Mouse (Mus musculus) ovary, postnatal 14 days (tissue): Measurements from ENCODE around the gene Tceal7.
A peak's percentile ranks its signal among the peaks of the same experiment; 100 is the strongest.
"Not testable (repeated sequence)": the region's sequence is repeated elsewhere in the genome, so short reads cannot be mapped to it uniquely, and the experiment has no call there.

Source experiments
- DNase-seq: peaks from one replicate; pipeline ENCODE4 v3.0.0; 2022; ENCODE audit warnings: low spot score

The Tceal7 gene

DNA sequence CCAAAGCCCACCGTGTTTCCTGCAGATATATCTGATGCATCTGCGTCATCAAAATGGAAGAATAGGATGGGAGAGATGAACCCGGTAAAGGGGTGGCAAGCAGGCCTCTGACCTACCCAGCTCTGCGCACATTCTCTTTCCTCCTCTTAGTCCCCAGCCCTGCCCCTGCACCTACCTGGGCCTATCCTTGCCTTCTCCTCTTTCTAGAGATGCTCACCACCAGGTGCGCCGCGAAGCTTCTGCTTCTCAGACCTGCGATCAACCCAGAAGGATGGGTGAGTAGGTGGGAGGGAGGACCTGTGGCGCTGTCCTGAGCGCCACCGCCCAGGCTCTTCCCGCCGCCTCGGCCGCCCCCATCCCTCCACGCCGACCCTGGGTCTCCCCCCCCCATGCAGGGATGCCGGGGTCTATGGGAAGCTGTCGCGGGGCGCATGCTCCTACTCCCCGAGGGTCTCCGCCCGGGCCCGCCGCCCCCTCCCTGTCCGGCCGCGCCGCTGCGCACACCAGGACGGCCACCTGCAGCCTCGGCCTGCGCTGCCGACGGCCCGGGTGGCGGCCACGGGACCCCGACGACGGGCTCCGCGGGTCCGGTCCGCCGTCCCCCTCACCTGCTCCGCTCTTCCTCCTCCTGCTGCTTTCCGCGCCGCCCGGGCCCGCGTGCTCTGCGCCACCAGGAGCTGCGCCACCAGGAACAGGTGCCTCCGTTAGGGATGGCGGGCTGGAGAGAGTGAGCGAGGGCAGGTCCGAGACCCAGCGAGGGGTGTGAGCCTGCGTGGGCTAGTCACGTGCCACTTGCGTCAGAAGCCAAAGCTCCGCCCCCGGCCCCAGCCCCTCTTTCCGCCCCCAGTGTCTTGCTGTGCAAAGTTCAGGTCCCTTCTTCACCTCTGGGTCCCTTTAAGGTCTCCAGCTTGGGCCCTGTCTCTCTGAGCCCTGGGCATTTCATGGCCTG is at the start of gene Tceal7, which contains the start of gene Bex1:
TSS of gene Tceal7 (plus strand) at position 51 of the 949 bp plus-strand sequence.
TSS of gene Bex1 (minus strand) at position 785 of the 949 bp plus-strand sequence.
- not testable (repeated sequence) for DNase-seq

DNA sequence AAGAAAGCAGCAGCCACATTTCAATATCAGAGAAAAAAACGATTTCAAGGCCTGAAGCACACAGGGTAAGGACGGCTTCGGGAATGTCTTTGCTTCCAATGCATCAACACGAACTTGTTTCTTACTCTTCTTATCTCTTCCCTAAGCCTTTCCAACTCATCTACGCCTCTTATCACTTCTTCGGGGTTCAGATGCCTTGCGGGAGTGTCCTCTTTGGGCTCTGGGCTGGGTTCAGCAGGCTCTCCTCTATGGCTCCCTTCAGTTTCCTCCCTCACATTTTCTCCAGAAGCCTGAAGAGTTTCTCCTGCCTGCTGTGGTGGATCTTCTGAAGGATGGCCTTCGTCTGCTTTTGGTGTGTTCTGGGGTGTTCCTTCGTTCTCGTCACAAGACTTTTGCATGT is 44.0 kb upstream of the Tceal7 start:
- DNase-seq = no peak

DNA sequence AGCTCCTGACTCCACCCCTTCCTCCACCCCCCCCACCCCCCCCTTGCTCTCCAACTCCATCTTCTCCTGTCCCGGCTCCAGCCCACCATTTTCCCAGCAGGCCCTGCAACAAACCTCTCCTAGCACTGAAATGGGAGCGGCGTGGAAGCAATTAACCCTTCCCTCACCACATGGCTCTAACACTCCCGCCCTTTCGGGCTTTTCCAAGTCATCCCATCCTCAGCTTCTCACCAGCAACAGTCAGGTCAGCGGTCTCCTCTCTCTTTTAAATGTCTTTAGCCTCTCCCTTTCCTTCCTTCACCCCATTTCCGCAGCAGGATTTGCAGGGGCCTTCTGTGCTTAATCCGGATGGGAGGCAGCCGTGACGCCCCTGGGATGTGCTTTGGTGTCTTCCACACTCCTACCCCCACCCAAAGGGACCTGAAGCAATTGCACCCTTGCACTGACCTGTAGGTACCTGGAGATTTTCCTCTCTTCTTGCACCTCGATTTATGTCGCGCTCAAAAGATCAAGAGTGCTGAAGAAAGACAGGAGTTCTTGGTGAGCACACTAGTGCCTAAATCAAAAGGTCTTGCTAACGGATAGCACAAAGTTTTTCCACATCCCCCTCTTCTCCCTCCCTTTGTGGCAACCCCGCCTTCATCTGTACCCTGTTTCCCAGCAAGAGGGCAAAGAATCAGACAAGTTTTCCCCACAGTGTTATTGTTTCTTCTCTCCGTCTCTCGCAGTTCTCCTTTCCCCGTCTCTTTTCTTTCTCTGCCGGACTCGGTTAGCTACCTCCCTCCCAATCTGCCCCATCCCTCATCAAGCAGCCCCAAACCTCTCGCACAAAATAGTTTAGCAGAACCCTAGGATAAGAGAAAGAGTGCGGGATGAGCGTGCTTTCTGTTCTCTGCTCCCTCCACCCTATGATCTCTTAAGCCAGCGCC is 43.1 kb upstream of the Tceal7 start:
- DNase-seq = peak; percentile 32

DNA sequence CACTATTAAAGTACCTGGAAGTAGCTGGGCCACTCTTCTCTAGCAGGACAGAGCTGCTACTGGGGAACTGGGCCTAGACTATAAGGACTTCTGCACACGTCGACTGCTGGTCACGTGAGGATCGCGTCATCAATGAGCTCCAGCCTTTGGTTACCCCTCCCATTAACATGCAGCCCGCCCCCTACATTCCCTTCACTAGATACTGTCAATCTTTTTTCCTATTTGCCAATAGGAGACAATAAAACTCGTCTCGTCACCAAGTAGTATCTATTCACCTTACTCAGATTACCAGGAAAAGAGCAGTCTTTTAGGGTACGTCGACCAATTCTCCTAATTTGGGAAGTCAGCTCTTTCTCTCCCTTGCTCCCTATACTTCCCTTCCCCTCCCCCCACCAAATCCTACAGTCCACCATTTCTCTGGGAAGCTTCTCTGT is 42.4 kb upstream of the Tceal7 start, which contains the start of gene Tceal8:
TSS of gene Tceal8 (minus strand) at position 225 of the 434 bp plus-strand sequence.
- peak; percentile 32 for DNase-seq

DNA sequence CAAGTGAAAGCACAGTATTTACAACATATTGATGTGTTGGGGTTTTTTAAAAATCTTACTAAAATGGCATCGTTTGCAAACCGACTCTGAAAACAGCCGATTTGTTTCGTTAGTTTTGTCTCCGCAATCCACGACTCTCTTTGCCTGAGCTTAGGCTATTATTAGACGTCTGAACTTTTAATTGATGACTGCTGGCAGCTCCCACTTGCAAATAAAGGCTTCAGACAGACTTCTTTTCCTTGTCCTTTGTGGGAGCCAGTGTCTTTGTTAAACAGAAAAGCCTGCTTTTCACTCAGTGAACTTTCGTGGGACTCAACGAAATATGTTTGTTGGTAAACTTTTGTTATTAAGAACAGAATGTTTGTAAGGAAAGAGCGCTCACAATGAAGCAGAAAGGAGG is 41.8 kb upstream of the Tceal7 start:
- no peak for DNase-seq

DNA sequence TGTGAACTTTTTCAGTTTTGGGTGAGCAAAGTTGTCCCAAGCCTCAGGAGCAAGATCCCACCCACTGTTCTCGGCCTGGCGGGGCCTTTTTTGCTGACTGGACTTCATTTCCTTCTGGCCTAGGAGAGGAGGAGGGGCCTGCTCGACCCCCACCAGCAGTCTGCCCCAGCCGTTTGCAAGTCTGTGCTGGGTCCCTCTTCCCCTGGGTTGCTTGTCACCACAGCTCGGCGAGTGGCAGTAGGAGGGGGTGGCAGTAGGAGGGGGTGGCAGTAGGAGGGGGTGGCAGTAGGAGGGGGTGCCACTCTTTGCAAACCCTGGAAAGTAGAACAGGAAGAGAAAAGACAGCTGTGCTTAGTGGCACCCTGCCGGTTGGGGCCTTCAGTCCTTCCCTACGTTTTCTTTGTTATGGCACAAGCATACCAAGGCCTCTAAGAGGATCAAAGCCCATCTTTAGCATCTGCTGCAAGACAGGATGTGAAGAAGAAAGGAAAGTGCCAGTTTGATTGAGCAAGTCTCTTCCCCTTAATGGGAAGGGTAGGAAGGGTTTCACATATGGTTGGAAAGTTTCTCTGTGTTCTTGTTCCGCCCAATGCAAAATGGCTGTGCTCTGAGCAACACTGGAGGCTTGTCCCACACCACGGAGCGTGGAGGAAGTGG is 33.6 kb upstream of the Tceal7 start:
- DNase-seq = no peak

DNA sequence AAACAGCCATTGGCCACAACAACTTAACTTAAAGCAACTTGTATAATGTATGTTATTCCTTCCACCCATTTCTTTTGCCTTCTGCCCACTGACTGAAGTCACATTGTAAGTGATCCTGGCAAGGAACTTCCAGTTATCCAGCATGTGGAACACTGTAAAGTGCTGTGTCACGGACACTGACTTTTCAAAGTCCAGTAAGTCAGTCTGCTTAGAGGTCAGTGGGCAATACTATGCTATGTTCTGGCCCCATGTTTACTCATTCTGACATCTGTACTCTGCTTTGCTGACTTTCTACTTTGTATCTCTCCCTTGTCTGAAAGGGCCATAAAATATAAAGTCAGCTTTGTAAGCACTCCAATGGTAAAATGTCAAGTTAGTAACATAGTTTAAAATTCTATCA is 31.5 kb upstream of the Tceal7 start:
- DNase-seq = no peak

DNA sequence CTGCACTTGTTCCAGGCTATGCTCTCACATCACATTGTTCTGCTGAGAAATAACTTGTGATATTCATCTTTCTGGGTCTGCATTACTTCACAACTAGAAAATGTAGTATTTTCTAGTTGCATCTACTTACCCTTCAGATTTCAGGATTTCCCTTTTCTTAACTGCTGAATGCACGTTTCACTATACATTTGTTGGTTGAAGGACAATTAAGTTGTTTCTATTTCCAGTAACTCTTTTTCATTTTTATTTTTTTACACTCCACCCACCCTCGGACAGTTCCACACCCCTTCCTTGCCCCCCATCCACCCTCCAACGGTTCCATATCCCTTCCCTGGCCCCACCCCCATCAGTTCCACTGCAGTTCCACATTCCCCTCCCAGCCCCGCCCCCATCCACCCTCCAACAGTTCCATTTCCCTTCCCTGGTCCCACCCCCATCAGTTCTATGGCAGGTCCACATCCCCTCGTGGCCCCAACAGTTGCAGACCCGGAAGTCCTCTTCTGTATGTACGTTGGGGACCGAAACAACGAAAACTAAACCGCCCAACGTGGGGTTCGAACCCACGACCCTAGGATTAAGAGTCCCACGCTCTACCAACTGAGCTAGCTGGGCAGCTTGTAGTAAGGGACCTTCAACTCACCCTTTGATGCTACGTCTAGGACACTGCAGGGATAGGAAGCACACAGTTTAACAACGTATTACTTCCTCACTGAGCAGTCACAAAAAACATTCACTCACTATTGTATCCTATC is 19.2 kb upstream of the Tceal7 start:
- no peak for DNase-seq

DNA sequence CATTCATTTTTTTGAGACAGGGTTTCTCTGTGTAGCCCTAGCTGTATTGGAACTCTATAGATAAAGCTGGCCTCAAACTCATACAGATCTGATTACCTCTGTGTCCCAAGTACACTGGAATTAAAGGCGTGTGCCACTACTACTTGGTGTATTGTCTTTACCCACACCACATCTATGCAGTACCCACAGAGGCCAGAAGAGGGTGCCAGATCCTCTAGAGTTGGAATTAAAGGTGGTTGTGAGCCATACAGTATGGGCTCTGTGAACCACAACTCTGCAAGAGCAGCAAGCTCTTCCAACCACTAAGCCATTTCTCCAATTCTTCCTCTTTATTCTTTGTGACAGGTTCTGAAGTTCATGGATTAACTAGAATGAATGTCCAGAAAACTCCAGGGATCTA is 17.7 kb upstream of the Tceal7 start:
- DNase-seq = peak; percentile 11

DNA sequence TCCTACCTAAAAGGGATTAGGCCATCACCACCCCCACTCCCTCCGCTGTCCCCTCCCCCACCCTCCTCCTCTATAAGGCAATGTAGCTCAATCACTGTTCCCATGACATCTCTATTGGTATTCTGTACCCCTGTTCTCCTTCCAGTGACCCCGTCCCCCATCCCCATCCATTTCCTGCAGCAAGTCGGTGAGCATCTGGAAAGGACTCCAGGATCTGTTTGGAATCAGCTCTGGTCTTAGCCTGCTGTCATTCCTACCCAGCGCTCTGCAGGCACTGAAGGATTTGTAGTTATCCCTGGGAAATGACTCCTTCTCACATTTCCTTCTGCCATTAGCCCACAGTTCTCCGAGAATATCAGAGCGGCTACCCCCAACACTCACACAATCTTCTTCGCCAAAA is 11.3 kb upstream of the Tceal7 start:
- no peak for DNase-seq

DNA sequence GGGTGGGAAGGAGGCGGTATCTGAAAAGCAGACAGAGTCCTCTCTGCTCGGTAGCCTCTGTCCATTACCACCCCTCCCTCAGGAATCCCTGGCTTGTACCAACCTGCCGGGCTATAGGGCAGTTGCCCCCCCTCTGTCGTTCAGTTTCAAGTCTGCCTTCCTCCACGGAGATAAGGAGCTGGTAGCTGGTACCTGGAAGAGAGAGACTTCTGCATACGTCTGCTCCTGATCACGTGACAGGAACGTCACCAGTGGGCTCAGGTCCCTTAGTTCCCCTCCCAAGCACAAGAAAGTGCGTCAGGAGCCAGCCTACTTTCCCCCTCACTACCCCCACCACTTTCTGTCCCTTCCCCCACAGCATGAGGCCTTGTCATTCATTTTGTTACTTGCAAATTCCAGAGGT is 10.9 kb upstream of the Tceal7 start, which contains the start of gene Tceal5:
TSS of gene Tceal5 (minus strand) at position 213 of the 403 bp plus-strand sequence.
- no peak for DNase-seq

DNA sequence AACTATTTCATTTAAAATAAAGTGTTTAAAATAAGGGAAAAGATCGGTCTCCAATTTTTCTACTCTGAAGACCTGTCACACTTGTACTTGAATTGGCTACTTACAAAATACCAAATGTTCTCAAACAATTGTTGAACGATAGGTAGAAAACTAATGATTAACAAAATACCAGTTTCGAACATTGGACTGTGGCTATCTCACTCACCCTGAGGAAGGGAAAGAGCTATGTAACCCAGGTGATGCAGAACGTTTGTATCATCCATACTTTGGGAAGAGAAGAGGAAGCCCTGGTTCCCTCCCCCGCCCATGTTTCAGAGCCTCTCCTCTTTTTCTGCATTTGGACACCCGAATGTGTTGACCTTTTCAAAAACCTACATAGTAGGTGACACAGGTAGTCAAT is 10.2 kb upstream of the Tceal7 start:
- no peak for DNase-seq

DNA sequence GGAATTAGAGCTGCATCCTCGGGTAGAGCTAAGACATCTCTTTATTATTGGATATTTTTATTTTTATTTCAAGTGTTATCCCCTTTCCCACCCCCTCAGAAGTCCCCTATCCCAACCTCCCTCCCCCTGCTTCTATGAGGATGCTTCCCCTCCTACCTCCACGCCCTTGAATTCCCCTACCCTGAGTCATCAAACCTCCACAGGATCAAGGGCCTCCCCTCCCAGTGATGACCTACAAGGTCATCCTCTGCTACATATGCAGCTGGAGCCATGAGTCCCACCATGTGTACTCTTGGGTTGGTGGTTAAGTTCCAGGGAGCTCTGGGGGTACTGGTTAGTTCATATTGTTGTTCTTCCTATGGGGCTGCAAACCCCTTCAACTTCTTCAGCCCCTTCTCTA is 1.2 kb upstream of the Tceal7 start:
- DNase-seq = no peak

DNA sequence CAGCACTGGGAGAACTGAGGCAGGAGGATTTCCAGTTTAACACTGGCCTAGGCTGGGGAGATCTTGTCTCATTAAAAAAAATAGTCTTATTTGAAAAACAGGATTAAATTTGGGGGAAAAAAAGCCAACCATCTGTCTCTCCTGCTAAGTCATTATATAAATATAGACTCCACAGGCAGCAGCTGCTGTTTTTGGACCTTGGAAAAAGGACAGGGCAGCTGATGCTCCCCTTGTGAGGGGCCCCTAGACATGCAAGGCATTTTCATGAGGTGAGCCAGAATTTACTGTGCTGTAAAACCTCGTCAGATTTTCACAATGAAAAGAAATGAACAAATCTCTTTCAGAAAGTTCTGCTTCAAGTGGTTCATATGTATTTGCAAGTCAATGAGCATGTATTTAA is 1.7 kb downstream of the Tceal7 start:
- DNase-seq = no peak

DNA sequence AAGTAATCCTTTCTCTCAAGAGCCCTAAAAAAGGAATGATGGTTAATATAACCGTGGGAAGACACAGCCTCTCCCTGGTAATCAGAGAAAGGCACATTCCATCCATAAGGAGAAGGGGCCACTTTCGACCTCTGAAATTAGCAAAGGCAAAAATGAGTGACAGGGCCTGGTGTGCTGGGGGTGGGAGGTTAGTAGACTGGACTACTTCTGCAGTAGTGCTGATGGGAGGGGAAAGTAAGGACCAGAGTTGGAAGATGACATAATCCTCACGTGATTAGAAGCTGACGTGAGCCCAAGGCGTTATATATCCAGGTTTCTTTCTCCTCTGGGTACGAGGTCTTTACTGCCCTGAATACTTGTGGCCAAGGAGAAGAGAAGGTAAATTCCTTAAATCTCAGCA is 9.1 kb downstream of the Tceal7 start:
- DNase-seq = no peak

DNA sequence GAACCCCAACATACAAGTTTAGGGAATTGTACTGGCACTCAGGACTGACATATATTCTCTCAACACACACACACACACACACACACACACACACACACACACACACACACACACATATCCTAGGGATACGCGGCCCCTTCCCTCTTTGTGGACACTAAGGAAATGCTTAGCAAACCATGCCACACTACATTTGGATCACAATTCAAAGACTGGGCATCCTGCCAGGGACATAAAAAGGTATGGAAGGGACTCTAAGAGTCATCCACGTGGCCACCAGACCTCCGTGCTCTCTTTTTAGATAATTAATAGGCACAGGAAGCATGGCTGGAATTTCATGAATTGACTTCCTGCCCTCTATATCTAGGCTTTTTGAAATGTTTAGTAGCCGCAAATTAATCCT is 13.2 kb downstream of the Tceal7 start:
- no peak for DNase-seq

DNA sequence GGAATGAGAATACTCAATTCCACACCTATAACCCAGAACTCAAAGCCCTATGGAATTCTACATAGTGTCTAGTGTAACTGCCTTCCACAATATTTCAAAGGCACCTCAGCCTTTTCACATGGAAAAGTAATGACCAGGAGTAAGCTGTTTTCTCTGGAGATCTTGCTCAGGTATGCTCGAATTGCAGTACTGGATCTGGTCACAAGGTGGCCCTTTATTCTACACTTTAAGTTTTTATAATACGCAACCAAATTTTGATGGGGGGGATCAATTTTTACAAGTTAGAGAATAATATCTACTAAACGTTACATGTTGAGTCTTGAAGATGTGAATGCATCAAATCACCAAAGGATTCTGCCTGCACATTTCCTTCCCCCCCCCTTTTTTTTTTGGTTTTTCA is 23.5 kb downstream of the Tceal7 start:
- peak; percentile 6 for DNase-seq

DNA sequence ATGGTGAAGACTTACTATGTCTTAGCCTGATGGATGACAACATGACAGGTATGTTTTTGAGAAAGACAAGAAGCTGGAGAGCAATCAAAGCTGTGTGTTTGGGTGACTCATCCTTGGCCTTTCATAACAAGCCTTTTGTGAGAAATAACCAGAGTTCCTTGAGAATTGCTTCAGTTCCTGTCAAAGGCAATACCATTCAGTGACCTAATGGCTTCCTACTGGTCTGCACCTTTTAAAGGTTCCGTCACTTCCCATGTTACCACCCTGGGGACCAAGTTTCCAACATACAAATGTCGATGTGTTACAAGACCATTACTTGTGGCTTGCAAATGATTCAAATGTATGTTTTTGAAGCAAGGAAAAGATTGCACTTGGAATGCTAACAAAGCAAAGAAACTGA is 28.6 kb downstream of the Tceal7 start:
- no peak for DNase-seq

DNA sequence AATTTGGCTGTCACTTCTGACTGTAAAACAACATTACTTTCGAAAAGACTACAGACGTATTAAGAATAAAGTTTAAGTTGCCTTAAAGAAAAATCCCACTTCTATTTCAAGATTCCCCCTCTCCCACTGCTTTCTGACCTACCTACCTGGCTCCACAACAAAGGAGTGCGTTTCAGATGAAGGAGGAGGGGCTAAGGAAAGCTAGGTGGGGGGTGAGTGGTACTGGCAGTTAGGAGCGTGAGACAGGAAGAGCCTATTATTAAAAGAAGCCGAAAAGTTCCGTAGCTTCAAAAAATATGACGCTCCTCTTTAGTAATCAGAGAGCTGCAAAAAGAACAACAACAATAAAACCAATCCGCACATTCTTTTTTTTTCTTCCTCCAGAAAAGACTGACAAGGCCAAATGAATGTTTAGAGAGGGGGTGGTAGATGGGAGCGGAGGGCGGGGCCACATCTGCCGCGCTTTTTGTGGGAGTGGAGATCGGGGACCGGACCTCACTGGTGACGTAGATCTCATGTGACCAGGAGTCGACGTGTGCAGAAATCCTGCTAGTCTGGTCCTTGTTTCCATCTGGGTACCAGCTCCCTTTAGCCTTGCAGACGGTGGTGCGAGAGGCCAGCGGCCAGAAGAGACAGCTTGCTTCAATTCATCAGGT is 30.1 kb downstream of the Tceal7 start, which contains the start of gene Tceal9:
TSS of gene Tceal9 (plus strand) at position 506 of the 656 bp plus-strand sequence.
- peak; percentile 36 for DNase-seq

DNA sequence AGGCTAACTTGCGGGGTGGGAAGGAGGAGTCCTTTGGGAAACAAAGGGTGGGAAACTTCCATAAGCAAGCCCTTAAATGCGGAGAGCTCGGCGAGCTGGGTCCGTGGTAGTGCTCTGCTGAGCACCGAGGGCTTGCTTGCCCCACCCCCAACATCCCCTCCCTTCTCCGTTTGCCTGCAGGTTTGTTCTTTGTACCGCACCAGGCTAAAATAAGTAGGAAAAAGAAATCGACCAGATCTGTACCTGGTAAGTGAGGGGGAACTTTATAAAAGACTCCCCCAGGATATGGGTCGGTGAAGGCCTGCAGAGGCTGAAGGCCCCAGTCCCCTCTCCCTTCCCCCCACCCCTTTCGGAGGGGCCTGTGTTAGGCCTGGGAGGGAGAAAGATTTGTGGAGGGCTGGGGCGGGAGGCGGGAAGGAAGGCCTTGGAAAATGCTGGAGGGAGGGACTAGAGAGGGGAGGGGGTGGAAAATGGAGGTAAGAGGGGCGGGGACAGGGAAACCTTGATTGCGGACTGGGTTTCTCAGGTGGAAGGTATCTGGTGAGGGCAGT is 31.0 kb downstream of the Tceal7 start:
- no peak for DNase-seq
